Comparison of ENCODE assay signal across 7 mouse cellular contexts in the genomic region with DNA sequence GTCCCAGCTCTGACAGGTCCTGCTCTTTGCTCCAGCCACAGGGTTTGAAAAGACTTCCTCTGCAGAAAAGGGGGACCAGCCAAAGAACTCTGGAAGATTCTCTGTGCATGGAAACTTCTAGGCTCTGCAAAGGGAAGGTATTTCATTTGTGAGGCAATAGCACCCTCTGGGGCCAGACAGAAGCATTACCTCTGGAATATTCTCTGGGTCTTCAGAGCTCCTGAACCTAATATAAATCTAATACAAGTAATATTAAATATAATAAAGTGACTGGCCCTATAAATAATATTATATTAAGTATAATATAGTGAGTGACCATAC.
DNase-seq lines count a peak whose midpoint lies in the region; ATAC-seq lines count a peak whose summit lies in the region.

No protein-coding gene starts in this region.

- H3K9ac ChIP-seq in lung, embryonic 15.5 days, result no peak overlapping the region

- peak; percentile 19; the same call in 1 of the 2 replicates for ATAC-seq in lung, embryonic 15.5 days (ENCODE audit: borderline replicate concordance, extremely low read depth, low FRiP score, low TSS enrichment)

- peak; percentile 27 for DNase-seq in MN1 (ENCODE audit: low spot score)
- peak; percentile 49 for DNase-seq in adrenal gland, adult 2 months
- DNase-seq in forebrain, embryonic 10.5 days (ENCODE audit: extremely low spot score, low spot score), result peak; percentile 44
- DNase-seq in heart, postnatal 36 days, result peak; percentile 58 to 69
- DNase-seq in kidney, postnatal 4 days, result peak; percentile 75 to 78
- DNase-seq in right cerebral cortex, adult 2 months (ENCODE audit: low spot score in 2 of 2), result peak; percentile 75 to 77

- no peak overlapping the region for H3K27ac ChIP-seq in forebrain, embryonic 10.5 days
- H3K27ac ChIP-seq in lung, embryonic 15.5 days, result no peak overlapping the region

- peaks cover 6% of the 10 kb centered on the region; the same call in 1 of the 2 replicates for H3K4me1 ChIP-seq in forebrain, embryonic 10.5 days
- H3K4me1 ChIP-seq in lung, embryonic 15.5 days, result no peaks in the 10 kb centered on the region

- H3K27me3 ChIP-seq in forebrain, embryonic 10.5 days (ENCODE audit: poor library complexity, severe bottlenecking), result no peaks in the 10 kb centered on the region
- no peaks in the 10 kb centered on the region for H3K27me3 ChIP-seq in lung, embryonic 15.5 days

- H3K36me3 ChIP-seq in forebrain, embryonic 10.5 days (replicated peaks), result no peaks in the 10 kb centered on the region
- no peaks in the 10 kb centered on the region for H3K36me3 ChIP-seq in lung, embryonic 15.5 days

- H3K9me3 ChIP-seq in forebrain, embryonic 10.5 days, result no peaks in the 10 kb centered on the region
- no peaks in the 10 kb centered on the region for H3K9me3 ChIP-seq in lung, embryonic 15.5 days

- intact Hi-C loops in heart, postnatal 36 days (cut with DNase I), result loop anchor here (1.0 to 10.0 kb wide), 6 partner anchors 43 to 1713 kb away; no protein-coding TSS in a partner anchor

- no peak overlapping the region for H3K4me3 ChIP-seq in forebrain, embryonic 10.5 days
- no peak overlapping the region for H3K4me3 ChIP-seq in lung, embryonic 15.5 days

- no peak overlapping the region for H3K4me2 ChIP-seq in lung, embryonic 15.5 days
